ENCODE assay signal across 45 mouse cellular contexts in genomic region chr4:118711656-118712055, GRCm38 (mm10). TPM values are rescaled to one million over a fixed set of nuclear protein-coding genes. Genes with fewer than 3 reads are reported as not detected.
"Had no signal": no experiment of that assay in that cellular context is flagged by ENCODE, and none has a peak within 500 bp of the region (broad histone marks: within the 10 kb centered on the region; RNA-seq: fewer than 3 reads in every experiment).

No protein-coding gene starts in this region.

- H3K27me3 ChIP-seq: heart, embryonic 13.5 days; heart, embryonic 15.5 days; hindbrain, embryonic 13.5 days; hindbrain, embryonic 15.5 days; kidney, embryonic 15.5 days; limb, embryonic 13.5 days; limb, embryonic 15.5 days; liver, embryonic 12.5 days had no signal

- H3K4me1 ChIP-seq: heart, embryonic 10.5 days; heart, embryonic 13.5 days; heart, embryonic 15.5 days; hindbrain, embryonic 13.5 days; hindbrain, embryonic 15.5 days; kidney, embryonic 15.5 days; limb, embryonic 13.5 days; limb, embryonic 15.5 days; liver, embryonic 12.5 days had no signal

- H3K9ac ChIP-seq: heart, embryonic 13.5 days; heart, embryonic 15.5 days; hindbrain, embryonic 13.5 days; hindbrain, embryonic 15.5 days; kidney, embryonic 15.5 days; limb, embryonic 13.5 days; limb, embryonic 15.5 days; liver, embryonic 12.5 days; liver, embryonic 14.5 days had no signal

- DNase-seq: gastrocnemius, postnatal 14 days; gastrocnemius, postnatal 36 days; heart, adult 18-20 months; heart, postnatal 14 days; heart, postnatal 36 days; kidney, adult 11 months; kidney, adult 2 months; kidney, adult 9 months; kidney, postnatal 14 days; kidney, postnatal 36 days; layer of hippocampus, adult 9-11 months; layer of hippocampus, postnatal 36 days; left cerebral cortex, postnatal 4 days had no signal

- H3K36me3 ChIP-seq: heart, embryonic 10.5 days; heart, embryonic 13.5 days; heart, embryonic 15.5 days; hindbrain, embryonic 13.5 days; hindbrain, embryonic 15.5 days; kidney, embryonic 15.5 days; limb, embryonic 13.5 days; limb, embryonic 15.5 days; liver, embryonic 12.5 days had no signal

- ATAC-seq: hindbrain, postnatal 0 days; intestine, embryonic 16.5 days; liver, embryonic 12.5 days had no signal

- H3K4me3 ChIP-seq: heart, embryonic 10.5 days; heart, embryonic 13.5 days; heart, embryonic 15.5 days; hindbrain, embryonic 13.5 days; hindbrain, embryonic 15.5 days; kidney, embryonic 15.5 days; limb, embryonic 13.5 days; limb, embryonic 15.5 days; liver, embryonic 12.5 days had no signal

- H3K9me3 ChIP-seq: heart, embryonic 10.5 days; heart, embryonic 13.5 days; heart, embryonic 15.5 days; hindbrain, embryonic 13.5 days; hindbrain, embryonic 15.5 days; kidney, embryonic 15.5 days; limb, embryonic 13.5 days; limb, embryonic 15.5 days; liver, embryonic 12.5 days had no signal

- H3K27ac ChIP-seq: heart, embryonic 10.5 days; heart, embryonic 13.5 days; heart, embryonic 15.5 days; hindbrain, embryonic 13.5 days; hindbrain, embryonic 15.5 days; hindbrain, postnatal 0 days; kidney, embryonic 15.5 days; kidney, postnatal 0 days; limb, embryonic 13.5 days; limb, embryonic 15.5 days; liver, embryonic 12.5 days; liver, embryonic 14.5 days had no signal

- H3K4me2 ChIP-seq: heart, embryonic 13.5 days; heart, embryonic 15.5 days; hindbrain, embryonic 13.5 days; hindbrain, embryonic 15.5 days; kidney, embryonic 15.5 days; limb, embryonic 13.5 days; limb, embryonic 15.5 days; liver, embryonic 12.5 days had no signal

RNA-seq across cellular contexts. Expression of gene Olfr1340, which starts 8.3 kb away (rescaled TPM):
- total RNA-seq: gastrocnemius, adult 18-20 months; gastrocnemius, adult 8-10 months; gastrocnemius, postnatal 14 days; gastrocnemius, postnatal 36 days; heart, adult 18-20 months; heart, adult 8-10 months; heart, postnatal 14 days; heart, postnatal 36 days; hematopoietic stem cell, adult 5-6 weeks; hindbrain, postnatal 0 days; layer of hippocampus, adult 18-20 months; layer of hippocampus, adult 8-10 months; layer of hippocampus, postnatal 14 days; layer of hippocampus, postnatal 36 days; left cerebral cortex, adult 18-20 months; left cerebral cortex, adult 8-10 months; left cerebral cortex, postnatal 10 days; left cerebral cortex, postnatal 25 days; left cerebral cortex, postnatal 4 days; liver, adult 2 months had no signal
- polyA plus RNA-seq: gonadal fat pad, adult 2 months; heart, embryonic 10.5 days; heart, embryonic 13.5 days; heart, embryonic 15.5 days; heart, postnatal 0 days; hindbrain, embryonic 11.5 days; hindbrain, embryonic 13.5 days; hindbrain, embryonic 15.5 days; hindbrain, postnatal 0 days; intestine, embryonic 14.5 days; intestine, embryonic 16.5 days; kidney, adult 2 months; kidney, embryonic 15.5 days; kidney, postnatal 0 days; large intestine, adult 2 months; limb, embryonic 11.5 days; limb, embryonic 13.5 days; limb, embryonic 15.5 days; liver, adult 2 months; liver, embryonic 12.5 days; liver, embryonic 14.5 days; liver, embryonic 16.5 days had no signal

RNA-seq across cellular contexts. Expression of gene Olfr1341, which starts 8.3 kb away (rescaled TPM):
- total RNA-seq: gastrocnemius, adult 18-20 months; gastrocnemius, adult 8-10 months; gastrocnemius, postnatal 14 days; gastrocnemius, postnatal 36 days; heart, adult 18-20 months; heart, adult 8-10 months; heart, postnatal 14 days; heart, postnatal 36 days; hematopoietic stem cell, adult 5-6 weeks; hindbrain, postnatal 0 days; layer of hippocampus, adult 18-20 months; layer of hippocampus, adult 8-10 months; layer of hippocampus, postnatal 14 days; layer of hippocampus, postnatal 36 days; left cerebral cortex, adult 18-20 months; left cerebral cortex, adult 8-10 months; left cerebral cortex, postnatal 10 days; left cerebral cortex, postnatal 25 days; left cerebral cortex, postnatal 4 days; liver, adult 2 months had no signal
- polyA plus RNA-seq: heart, embryonic 13.5 days; heart, embryonic 15.5 days; heart, postnatal 0 days; hindbrain, embryonic 11.5 days; hindbrain, embryonic 13.5 days; hindbrain, embryonic 15.5 days; hindbrain, postnatal 0 days; intestine, embryonic 14.5 days; intestine, embryonic 16.5 days; kidney, adult 2 months; kidney, embryonic 15.5 days; kidney, postnatal 0 days; large intestine, adult 2 months; limb, embryonic 11.5 days; limb, embryonic 13.5 days; limb, embryonic 15.5 days; liver, adult 2 months; liver, embryonic 12.5 days; liver, embryonic 14.5 days; liver, embryonic 16.5 days had no signal

RNA-seq across cellular contexts. Expression of gene Olfr1342, which starts 19.1 kb away (rescaled TPM):
- total RNA-seq: gastrocnemius, adult 18-20 months; gastrocnemius, adult 8-10 months; gastrocnemius, postnatal 14 days; gastrocnemius, postnatal 36 days; heart, adult 18-20 months; heart, adult 8-10 months; heart, postnatal 14 days; heart, postnatal 36 days; hematopoietic stem cell, adult 5-6 weeks; hindbrain, postnatal 0 days; layer of hippocampus, adult 18-20 months; layer of hippocampus, adult 8-10 months; layer of hippocampus, postnatal 14 days; layer of hippocampus, postnatal 36 days; left cerebral cortex, adult 18-20 months; left cerebral cortex, adult 8-10 months; left cerebral cortex, postnatal 10 days; left cerebral cortex, postnatal 25 days; left cerebral cortex, postnatal 4 days; liver, adult 2 months had no signal
- polyA plus RNA-seq: heart, embryonic 10.5 days; heart, embryonic 15.5 days; heart, postnatal 0 days; hindbrain, embryonic 11.5 days; hindbrain, embryonic 13.5 days; hindbrain, embryonic 15.5 days; intestine, embryonic 14.5 days; intestine, embryonic 16.5 days; kidney, adult 2 months; large intestine, adult 2 months; limb, embryonic 15.5 days; liver, adult 2 months; liver, embryonic 12.5 days; liver, embryonic 14.5 days; liver, embryonic 16.5 days had no signal

RNA-seq across cellular contexts. Expression of gene Olfr1339, which starts 20.3 kb away (rescaled TPM):
- total RNA-seq: gastrocnemius, adult 18-20 months; gastrocnemius, adult 8-10 months; gastrocnemius, postnatal 14 days; gastrocnemius, postnatal 36 days; heart, adult 18-20 months; heart, adult 8-10 months; heart, postnatal 14 days; heart, postnatal 36 days; hematopoietic stem cell, adult 5-6 weeks; hindbrain, postnatal 0 days; layer of hippocampus, adult 18-20 months; layer of hippocampus, adult 8-10 months; layer of hippocampus, postnatal 14 days; layer of hippocampus, postnatal 36 days; left cerebral cortex, adult 18-20 months; left cerebral cortex, adult 8-10 months; left cerebral cortex, postnatal 10 days; left cerebral cortex, postnatal 25 days; left cerebral cortex, postnatal 4 days; liver, adult 2 months had no signal
- polyA plus RNA-seq: gonadal fat pad, adult 2 months; heart, embryonic 10.5 days; heart, embryonic 13.5 days; heart, embryonic 15.5 days; heart, postnatal 0 days; hindbrain, embryonic 11.5 days; hindbrain, embryonic 13.5 days; hindbrain, embryonic 15.5 days; hindbrain, postnatal 0 days; intestine, embryonic 14.5 days; intestine, embryonic 16.5 days; kidney, adult 2 months; kidney, embryonic 15.5 days; kidney, postnatal 0 days; large intestine, adult 2 months; limb, embryonic 11.5 days; limb, embryonic 13.5 days; limb, embryonic 15.5 days; liver, adult 2 months; liver, embryonic 12.5 days; liver, embryonic 14.5 days; liver, embryonic 16.5 days had no signal

RNA-seq across cellular contexts. Expression of gene Olfr1338, which starts 46.9 kb away (rescaled TPM):
- total RNA-seq: gastrocnemius, adult 18-20 months; gastrocnemius, adult 8-10 months; gastrocnemius, postnatal 14 days; gastrocnemius, postnatal 36 days; heart, adult 18-20 months; heart, adult 8-10 months; heart, postnatal 14 days; heart, postnatal 36 days; hematopoietic stem cell, adult 5-6 weeks; hindbrain, postnatal 0 days; layer of hippocampus, adult 18-20 months; layer of hippocampus, adult 8-10 months; layer of hippocampus, postnatal 14 days; layer of hippocampus, postnatal 36 days; left cerebral cortex, adult 18-20 months; left cerebral cortex, adult 8-10 months; left cerebral cortex, postnatal 10 days; left cerebral cortex, postnatal 25 days; left cerebral cortex, postnatal 4 days; liver, adult 2 months had no signal
- polyA plus RNA-seq: heart, embryonic 10.5 days; heart, embryonic 13.5 days; heart, embryonic 15.5 days; heart, postnatal 0 days; hindbrain, embryonic 11.5 days; hindbrain, embryonic 13.5 days; hindbrain, embryonic 15.5 days; hindbrain, postnatal 0 days; intestine, embryonic 14.5 days; intestine, embryonic 16.5 days; kidney, adult 2 months; kidney, embryonic 15.5 days; kidney, postnatal 0 days; large intestine, adult 2 months; limb, embryonic 11.5 days; limb, embryonic 13.5 days; limb, embryonic 15.5 days; liver, adult 2 months; liver, embryonic 12.5 days; liver, embryonic 14.5 days; liver, embryonic 16.5 days had no signal
